Mouse (Mus musculus): Measurements from ENCODE around the gene Clec2e. TPM values are rescaled to one million over a fixed set of nuclear protein-coding genes. Genes with fewer than 3 reads are reported as not detected.
A peak's percentile ranks its signal among the peaks of the same experiment; 100 is the strongest.
"Not testable (repeated sequence)": the region's sequence is repeated elsewhere in the genome, so short reads cannot be mapped to it uniquely, and the experiment has no call there.

The Clec2e gene
- polyA plus RNA-seq (2012; ENCODE audit: insufficient read depth, insufficient read length, missing spikeins) = not detected in 2 replicates

GRCm38 (mm10) chr6:129100794-129101193, at the start of gene Clec2e:
Clec2e (minus strand) TSS chr6:129100913.
- not testable (repeated sequence) for H3K4me3 ChIP-seq (ENCODE audit: insufficient read depth, low read length); H3K27ac ChIP-seq (ENCODE audit: insufficient read depth, low read depth, low read length)
- H3K4me1 ChIP-seq (ENCODE audit: control insufficient read depth, insufficient read depth, low read length) = peaks cover 26% of the 10 kb centered on the region

- TF ChIP-seq POLR2A (IDR thresholded peaks at IDR 0.05; ENCODE audit: borderline replicate concordance, low read depth, low read length) (no peak), CTCF (IDR thresholded peaks at IDR 0.05; ENCODE audit: low read depth, low read length) (no peak)
- Histone ChIP-seq H3K4me3 (ENCODE audit: insufficient read depth, low read length) (no peak overlapping the region), H3K4me1 (ENCODE audit: control insufficient read depth, insufficient read depth, low read length) (no peaks in the 10 kb centered on the region), H3K27ac (ENCODE audit: insufficient read depth, low read depth, low read length) (no peak overlapping the region)
These were observed 46.1 kb upstream of the Clec2e start for GRCm38 (mm10) chr6:129146812-129147211.

GRCm38 (mm10) chr6:129132604-129133341, 32.1 kb upstream of the Clec2e start:
- no peak overlapping the region for H3K27ac ChIP-seq (ENCODE audit: insufficient read depth, low read depth, low read length)
- H3K4me3 ChIP-seq (ENCODE audit: insufficient read depth, low read length) = no peak overlapping the region
- TF ChIP-seq CTCF (IDR thresholded peaks at IDR 0.05; ENCODE audit: low read depth, low read length) (no peak), POLR2A (IDR thresholded peaks at IDR 0.05; ENCODE audit: borderline replicate concordance, low read depth, low read length) (no peak)
- peaks cover 4% of the 10 kb centered on the region; the same call in 1 of the 2 replicates for H3K4me1 ChIP-seq (ENCODE audit: control insufficient read depth, insufficient read depth, low read length)

- TF ChIP-seq CTCF (IDR thresholded peaks at IDR 0.05; ENCODE audit: low read depth, low read length) = no peak
- TF ChIP-seq POLR2A (IDR thresholded peaks at IDR 0.05; ENCODE audit: borderline replicate concordance, low read depth, low read length) = no peak
- Histone ChIP-seq H3K4me1 (ENCODE audit: control insufficient read depth, insufficient read depth, low read length) (no peaks in the 10 kb centered on the region), H3K27ac (ENCODE audit: insufficient read depth, low read depth, low read length) (no peak overlapping the region), H3K4me3 (ENCODE audit: insufficient read depth, low read length) (no peak overlapping the region)
These were observed 26.1 kb upstream of the Clec2e start for GRCm38 (mm10) chr6:129126861-129127260.

- not testable (repeated sequence) for H3K4me3 ChIP-seq (ENCODE audit: insufficient read depth, low read length); H3K27ac ChIP-seq (ENCODE audit: insufficient read depth, low read depth, low read length); H3K4me1 ChIP-seq (ENCODE audit: control insufficient read depth, insufficient read depth, low read length)
These were observed 23.8 kb upstream of the Clec2e start for GRCm38 (mm10) chr6:129124531-129124930.

- no peak overlapping the region for H3K4me3 ChIP-seq (ENCODE audit: insufficient read depth, low read length)
- H3K27ac ChIP-seq (ENCODE audit: insufficient read depth, low read depth, low read length) = no peak overlapping the region
- peaks cover 28% of the 10 kb centered on the region for H3K4me1 ChIP-seq (ENCODE audit: control insufficient read depth, insufficient read depth, low read length)
- TF ChIP-seq POLR2A (IDR thresholded peaks at IDR 0.05; ENCODE audit: borderline replicate concordance, low read depth, low read length) (no peak), CTCF (IDR thresholded peaks at IDR 0.05; ENCODE audit: low read depth, low read length) (no peak)
These were observed 15.5 kb upstream of the Clec2e start for GRCm38 (mm10) chr6:129116223-129116622.

- not testable (repeated sequence) for H3K27ac ChIP-seq (ENCODE audit: insufficient read depth, low read depth, low read length); H3K4me3 ChIP-seq (ENCODE audit: insufficient read depth, low read length)
- peaks cover 28% of the 10 kb centered on the region for H3K4me1 ChIP-seq (ENCODE audit: control insufficient read depth, insufficient read depth, low read length)
These were observed 13.5 kb upstream of the Clec2e start for GRCm38 (mm10) chr6:129114237-129114636.

- TF ChIP-seq CTCF (IDR thresholded peaks at IDR 0.05; ENCODE audit: low read depth, low read length) (no peak), POLR2A (IDR thresholded peaks at IDR 0.05; ENCODE audit: borderline replicate concordance, low read depth, low read length) (no peak)
- Histone ChIP-seq H3K27ac (ENCODE audit: insufficient read depth, low read depth, low read length) (peak overlapping the region; percentile 56), H3K4me3 (ENCODE audit: insufficient read depth, low read length) (no peak overlapping the region), H3K4me1 (ENCODE audit: control insufficient read depth, insufficient read depth, low read length) (peaks cover 28% of the 10 kb centered on the region)
These were observed 13.1 kb upstream of the Clec2e start for GRCm38 (mm10) chr6:129113769-129114168.

GRCm38 (mm10) chr6:129113030-129113673, 12.4 kb upstream of the Clec2e start:
- no peak overlapping the region for H3K4me3 ChIP-seq (ENCODE audit: insufficient read depth, low read length)
- peaks cover 28% of the 10 kb centered on the region for H3K4me1 ChIP-seq (ENCODE audit: control insufficient read depth, insufficient read depth, low read length)
- H3K27ac ChIP-seq (ENCODE audit: insufficient read depth, low read depth, low read length) = peak overlapping the region; percentile 56
- no peak for TF ChIP-seq POLR2A (IDR thresholded peaks at IDR 0.05; ENCODE audit: borderline replicate concordance, low read depth, low read length)
- no peak for TF ChIP-seq CTCF (IDR thresholded peaks at IDR 0.05; ENCODE audit: low read depth, low read length)

GRCm38 (mm10) chr6:129112526-129112925, 11.8 kb upstream of the Clec2e start:
- H3K27ac ChIP-seq (ENCODE audit: insufficient read depth, low read depth, low read length) = no peak overlapping the region
- peaks cover 33% of the 10 kb centered on the region for H3K4me1 ChIP-seq (ENCODE audit: control insufficient read depth, insufficient read depth, low read length)
- TF ChIP-seq CTCF (IDR thresholded peaks at IDR 0.05; ENCODE audit: low read depth, low read length) (no peak), POLR2A (IDR thresholded peaks at IDR 0.05; ENCODE audit: borderline replicate concordance, low read depth, low read length) (no peak)
- H3K4me3 ChIP-seq (ENCODE audit: insufficient read depth, low read length) = no peak overlapping the region

All from bone marrow macrophage, adult 2 months (primary cell).